ENCODE assay signal across 8 mouse cellular contexts in the genomic region with DNA sequence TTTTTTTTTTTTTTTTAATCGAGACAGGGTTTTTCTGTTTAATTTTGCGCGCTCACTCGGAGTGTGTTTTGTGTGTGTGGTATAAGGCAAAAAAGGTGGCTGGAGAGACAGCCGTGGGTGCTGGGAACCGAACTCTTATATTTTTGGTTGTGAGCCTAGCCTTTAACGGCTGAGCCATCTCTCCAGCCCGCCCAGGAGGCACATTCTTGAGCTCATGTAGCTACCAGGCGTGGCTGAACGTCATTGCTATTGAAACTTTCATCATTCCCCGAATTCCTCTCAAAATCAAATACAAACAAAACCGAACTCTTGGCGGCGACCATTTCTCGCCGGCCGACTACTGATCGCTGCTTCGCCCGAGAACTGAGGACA. TPM values are rescaled to one million over a fixed set of nuclear protein-coding genes. Genes with fewer than 3 reads are reported as not detected.
DNase-seq lines count a peak whose midpoint lies in the region; ATAC-seq and TF ChIP-seq lines count a peak whose summit lies in the region.
"Not testable (repeated sequence)": the region's sequence is repeated elsewhere in the genome, so short reads cannot be mapped to it uniquely, and the experiment has no call there.

No protein-coding gene starts in this region.

- H3K36me3 ChIP-seq in forebrain, embryonic 13.5 days (ENCODE audit: poor library complexity, severe bottlenecking); heart, postnatal 0 days (replicated peaks; ENCODE audit: control insufficient read depth, insufficient read depth, low read length); liver, embryonic 14.5 days (replicated peaks; ENCODE audit: control insufficient read depth, insufficient read depth, low read depth); stomach, embryonic 14.5 days (ENCODE audit: control insufficient read depth, insufficient read depth, low read length): not testable (repeated sequence)

- H3K9ac ChIP-seq in forebrain, embryonic 13.5 days, result peak overlapping the region; percentile 67
- H3K9ac ChIP-seq in heart, postnatal 0 days (replicated peaks; ENCODE audit: low read depth, low read length), result peak overlapping the region; percentile 62
- H3K9ac ChIP-seq in liver, embryonic 14.5 days (replicated peaks), result peak overlapping the region; percentile 60
- peak overlapping the region; percentile 52 for H3K9ac ChIP-seq in stomach, embryonic 14.5 days (replicated peaks; ENCODE audit: low read depth, low read length)

- peak; percentile 83 to 84 for DNase-seq in CD8-positive naive resting alpha-beta T cell, adult 2 months (ENCODE audit: low read depth in 2 of 2, low spot score in 2 of 2)
- DNase-seq in cerebellum, adult 11 months, result peak; percentile 75
- DNase-seq in heart, postnatal 0 days (ENCODE audit: low spot score), result peak; percentile 69
- DNase-seq in kidney, postnatal 4 days, result peak; percentile 77 to 83
- DNase-seq in liver, embryonic 14.5 days (ENCODE audit: low read depth in 3 of 3, low spot score in 3 of 3), result peak in 2 of 3 experiments; percentile 55 to 59
- DNase-seq in neural tube, embryonic 10.5 days (ENCODE audit: extremely low spot score, low spot score), result peak; percentile 90

- WGBS in forebrain, embryonic 13.5 days, result under 1% methylated on average over 20 of the region's 20 CpGs
- 0% methylated on average over 20 of the region's 20 CpGs for WGBS in heart, postnatal 0 days
- under 1% methylated on average over 20 of the region's 20 CpGs for WGBS in liver, embryonic 14.5 days (ENCODE audit: insufficient replicate concordance)
- WGBS in stomach, embryonic 14.5 days, result under 1% methylated on average over 20 of the region's 20 CpGs

- H3K27me3 ChIP-seq in forebrain, embryonic 13.5 days; heart, postnatal 0 days (ENCODE audit: control insufficient read depth, insufficient read depth, low read length); liver, embryonic 14.5 days (ENCODE audit: control insufficient read depth, insufficient read depth, low read length); stomach, embryonic 14.5 days (ENCODE audit: control insufficient read depth, insufficient read depth, low read length): not testable (repeated sequence)

- H3K4me1 ChIP-seq in forebrain, embryonic 13.5 days, result peaks cover 13% of the 10 kb centered on the region
- H3K4me1 ChIP-seq in heart, postnatal 0 days (ENCODE audit: control insufficient read depth, insufficient read depth); stomach, embryonic 14.5 days (ENCODE audit: control insufficient read depth, insufficient read depth, low read length): not testable (repeated sequence)
- H3K4me1 ChIP-seq in liver, embryonic 14.5 days (replicated peaks; ENCODE audit: control insufficient read depth in 2 of 2, insufficient read depth in 2 of 2, low read length in 1 of 2), result peaks cover 2 to 11% of the 10 kb centered on the region in 2 experiments; a peak in 2 of 4 replicates

- TF ChIP-seq EP300 in heart, postnatal 0 days (IDR thresholded peaks at IDR 0.05; ENCODE audit: low read depth); liver, embryonic 14.5 days (IDR thresholded peaks at IDR 0.05; ENCODE audit: low read depth): not testable (repeated sequence)

- not testable (repeated sequence) for H3K9me3 ChIP-seq in forebrain, embryonic 13.5 days (replicated peaks); heart, postnatal 0 days (replicated peaks; ENCODE audit: control insufficient read depth, low read length); liver, embryonic 14.5 days (ENCODE audit: control insufficient read depth, low read length); stomach, embryonic 14.5 days (ENCODE audit: control insufficient read depth, low read depth, low read length)

- peak overlapping the region; percentile 84 for H3K27ac ChIP-seq in forebrain, embryonic 13.5 days
- H3K27ac ChIP-seq in heart, postnatal 0 days (ENCODE audit: low read depth), result peak overlapping the region; percentile 93
- H3K27ac ChIP-seq in liver, embryonic 14.5 days, result not testable (repeated sequence)
- H3K27ac ChIP-seq in stomach, embryonic 14.5 days (ENCODE audit: low read length), result peak overlapping the region; percentile 87

- H3K4me2 ChIP-seq in forebrain, embryonic 13.5 days, result peak overlapping the region; percentile 68
- H3K4me2 ChIP-seq in heart, postnatal 0 days (ENCODE audit: low read depth, low read length), result peak overlapping the region; percentile 60
- H3K4me2 ChIP-seq in liver, embryonic 14.5 days (ENCODE audit: low read depth), result peak overlapping the region; percentile 62
- H3K4me2 ChIP-seq in stomach, embryonic 14.5 days (replicated peaks; ENCODE audit: low read depth, low read length), result peak overlapping the region; percentile 51

- ATAC-seq in forebrain, embryonic 13.5 days, result peak; percentile 39
- peak; percentile 27 for ATAC-seq in heart, postnatal 0 days (ENCODE audit: insufficient read depth, low read depth)
- ATAC-seq in liver, embryonic 14.5 days (ENCODE audit: insufficient read depth), result peak; percentile 63
- peak; percentile 42 for ATAC-seq in stomach, embryonic 14.5 days (ENCODE audit: insufficient number of reproducible peaks, insufficient read depth, low FRiP score, low read depth)

- TF ChIP-seq CTCF in heart, postnatal 0 days (IDR thresholded peaks at IDR 0.05; ENCODE audit: low read depth); liver, embryonic 14.5 days (IDR thresholded peaks at IDR 0.05; ENCODE audit: low read depth): not testable (repeated sequence)

- H3K4me3 ChIP-seq in forebrain, embryonic 13.5 days, result peak overlapping the region; percentile 64
- H3K4me3 ChIP-seq in heart, postnatal 0 days (ENCODE audit: low read depth, low read length), result peak overlapping the region; percentile 76
- H3K4me3 ChIP-seq in liver, embryonic 14.5 days (ENCODE audit: insufficient read depth in 1 of 2, low read depth in 2 of 2, low read length in 2 of 2), result peak overlapping the region; percentile 61 to 87
- H3K4me3 ChIP-seq in stomach, embryonic 14.5 days (ENCODE audit: low read depth, low read length), result peak overlapping the region; percentile 55

RNA-seq across cellular contexts. Expression of a gene that starts 9.7 kb away (rescaled TPM):
- polyA plus RNA-seq in forebrain, embryonic 13.5 days (2015; fragmentation: Nextera tagmentation; extraction: Ambion mirVana), result not detected in 2 replicates
- not detected in 2 replicates for total RNA-seq in heart, postnatal 0 days (2014; rRNA removed; ENCODE audit: low replicate concordance)
- not detected in 2 replicates for polyA plus RNA-seq in heart, postnatal 0 days (2015; fragmentation: Nextera tagmentation; extraction: Ambion mirVana)
- 0.04 and 0.09 TPM in 2 replicates for polyA plus RNA-seq in liver, embryonic 14.5 days (2012; rRNA removed)
- 0.09 and 0.25 TPM in 2 replicates for polyA plus RNA-seq in liver, embryonic 14.5 days (2014; fragmentation: Nextera tagmentation; extraction: Ambion mirVana)
- not detected in 2 replicates for polyA plus RNA-seq in stomach, embryonic 14.5 days (2014; fragmentation: Nextera tagmentation; extraction: Ambion mirVana)

RNA-seq across cellular contexts. Expression of a gene that starts 27.4 kb away (rescaled TPM):
- not detected in 2 replicates for polyA plus RNA-seq in forebrain, embryonic 13.5 days (2015; fragmentation: Nextera tagmentation; extraction: Ambion mirVana)
- total RNA-seq in heart, postnatal 0 days (2014; rRNA removed; ENCODE audit: low replicate concordance), result not detected in 2 replicates
- not detected in 2 replicates for polyA plus RNA-seq in heart, postnatal 0 days (2015; fragmentation: Nextera tagmentation; extraction: Ambion mirVana)
- not detected in 2 replicates for polyA plus RNA-seq in liver, embryonic 14.5 days (2012; rRNA removed)
- polyA plus RNA-seq in liver, embryonic 14.5 days (2014; fragmentation: Nextera tagmentation; extraction: Ambion mirVana), result not detected in 2 replicates
- not detected in 2 replicates for polyA plus RNA-seq in stomach, embryonic 14.5 days (2014; fragmentation: Nextera tagmentation; extraction: Ambion mirVana)

RNA-seq across cellular contexts. Expression of a gene that starts 27.4 kb away (rescaled TPM):
- polyA plus RNA-seq in forebrain, embryonic 13.5 days (2015; fragmentation: Nextera tagmentation; extraction: Ambion mirVana), result not detected in 2 replicates
- total RNA-seq in heart, postnatal 0 days (2014; rRNA removed; ENCODE audit: low replicate concordance), result not detected in 2 replicates
- not detected in 2 replicates for polyA plus RNA-seq in heart, postnatal 0 days (2015; fragmentation: Nextera tagmentation; extraction: Ambion mirVana)
- 0.08 and 0.18 TPM in 2 replicates for polyA plus RNA-seq in liver, embryonic 14.5 days (2012; rRNA removed)
- polyA plus RNA-seq in liver, embryonic 14.5 days (2014; fragmentation: Nextera tagmentation; extraction: Ambion mirVana), result 0.13 TPM in 1 of 2 replicates, not detected in the other
- 0.29 and 0.34 TPM in 2 replicates for polyA plus RNA-seq in stomach, embryonic 14.5 days (2014; fragmentation: Nextera tagmentation; extraction: Ambion mirVana)
